Mouse (Mus musculus): ENCODE measurements around the gene Gm45261.

Gene Gm45261

GRCm38 (mm10) chr1:80410229-80410973, 50.8 kb downstream of the Gm45261 start:
- DNase-seq (ENCODE audit: low spot score): no peak

GRCm38 (mm10) chr1:80409467-80410105, 51.7 kb downstream of the Gm45261 start:
- DNase-seq (ENCODE audit: low spot score): no peak

- DNase-seq (ENCODE audit: low spot score): peak; percentile 86
These were observed 52.7 kb downstream of the Gm45261 start for GRCm38 (mm10) chr1:80408586-80408985.

- DNase-seq (ENCODE audit: low spot score): no peak
These were observed 57.1 kb downstream of the Gm45261 start for GRCm38 (mm10) chr1:80404196-80404595.

GRCm38 (mm10) chr1:80403366-80403893, 57.8 kb downstream of the Gm45261 start:
- no peak for DNase-seq (ENCODE audit: low spot score)

GRCm38 (mm10) chr1:80401961-80402360, 59.3 kb downstream of the Gm45261 start:
- DNase-seq (ENCODE audit: low spot score): no peak

All from layer of hippocampus, adult 11-12 months (tissue).